In genomic region chr4:57446082-57446481, GRCm38 (mm10) we compare ENCODE assay signal across 35 mouse cellular contexts. TPM values are rescaled to one million over a fixed set of nuclear protein-coding genes. Genes with fewer than 3 reads are reported as not detected.
"Had no signal": no experiment of that assay in that cellular context is flagged by ENCODE, and none has a peak within 500 bp of the region (broad histone marks: within the 10 kb centered on the region; RNA-seq: fewer than 3 reads in every experiment).

No protein-coding gene starts in this region.

- H3K27me3 ChIP-seq: heart, embryonic 12.5 days; heart, embryonic 13.5 days; heart, embryonic 15.5 days; hindbrain, embryonic 12.5 days; hindbrain, embryonic 13.5 days; hindbrain, embryonic 15.5 days; intestine, embryonic 15.5 days; kidney, embryonic 15.5 days had no signal

- H3K27ac ChIP-seq: heart, embryonic 10.5 days; heart, embryonic 13.5 days; heart, embryonic 15.5 days; hindbrain, embryonic 10.5 days; hindbrain, embryonic 12.5 days; hindbrain, embryonic 13.5 days; hindbrain, embryonic 14.5 days; hindbrain, embryonic 15.5 days; hindbrain, postnatal 0 days; intestine, embryonic 15.5 days; kidney, embryonic 15.5 days; kidney, postnatal 0 days; layer of hippocampus, adult 2 months had no signal

- ATAC-seq: hindbrain, embryonic 16.5 days; hindbrain, postnatal 0 days; inflammation-experienced regulatory T-cells, adult 6 months; intestine, embryonic 15.5 days; intestine, embryonic 16.5 days; intestine, postnatal 0 days had no signal

- H3K9me3 ChIP-seq: heart, embryonic 10.5 days; heart, embryonic 13.5 days; heart, embryonic 15.5 days; hindbrain, embryonic 10.5 days; hindbrain, embryonic 12.5 days; hindbrain, embryonic 13.5 days; hindbrain, embryonic 15.5 days; intestine, embryonic 15.5 days; kidney, embryonic 15.5 days had no signal

- DNase-seq: heart, postnatal 10 days; heart, postnatal 14 days; heart, postnatal 36 days; heart, postnatal 4 days; kidney, adult 11 months; kidney, adult 18-20 months; kidney, adult 2 months; kidney, adult 8-10 months; kidney, adult 9 months; kidney, postnatal 10 days; kidney, postnatal 14 days; kidney, postnatal 25 days; kidney, postnatal 36 days; kidney, postnatal 4 days; layer of hippocampus, adult 9-11 months; layer of hippocampus, postnatal 36 days had no signal

- H3K9ac ChIP-seq: heart, embryonic 12.5 days; heart, embryonic 13.5 days; heart, embryonic 15.5 days; hindbrain, embryonic 12.5 days; hindbrain, embryonic 13.5 days; hindbrain, embryonic 14.5 days; hindbrain, embryonic 15.5 days; intestine, embryonic 15.5 days; kidney, embryonic 15.5 days had no signal

- H3K36me3 ChIP-seq: heart, embryonic 10.5 days; heart, embryonic 12.5 days; heart, embryonic 13.5 days; heart, embryonic 15.5 days; hindbrain, embryonic 10.5 days; hindbrain, embryonic 12.5 days; hindbrain, embryonic 13.5 days; hindbrain, embryonic 15.5 days; intestine, embryonic 15.5 days; kidney, embryonic 15.5 days had no signal

- H3K4me2 ChIP-seq: heart, embryonic 11.5 days; heart, embryonic 12.5 days; heart, embryonic 13.5 days; heart, embryonic 15.5 days; hindbrain, embryonic 12.5 days; hindbrain, embryonic 13.5 days; hindbrain, embryonic 14.5 days; hindbrain, embryonic 15.5 days; intestine, embryonic 15.5 days; kidney, embryonic 15.5 days had no signal

- H3K4me3 ChIP-seq: heart, embryonic 10.5 days; heart, embryonic 12.5 days; heart, embryonic 13.5 days; heart, embryonic 15.5 days; hindbrain, embryonic 10.5 days; hindbrain, embryonic 12.5 days; hindbrain, embryonic 13.5 days; hindbrain, embryonic 15.5 days; intestine, embryonic 15.5 days; kidney, embryonic 15.5 days; layer of hippocampus, adult 2 months had no signal

- H3K4me1 ChIP-seq: heart, embryonic 10.5 days; heart, embryonic 12.5 days; heart, embryonic 13.5 days; heart, embryonic 15.5 days; hindbrain, embryonic 10.5 days; hindbrain, embryonic 12.5 days; hindbrain, embryonic 13.5 days; hindbrain, embryonic 15.5 days; intestine, embryonic 15.5 days; kidney, embryonic 15.5 days had no signal

RNA-seq across cellular contexts. Expression of gene Palm2, which starts 12.0 kb away (rescaled TPM):
- polyA plus RNA-seq: inflammation-experienced regulatory T-cells, adult 6 months had no signal
